Mouse (Mus musculus) lung, postnatal 0 days (tissue): ENCODE results near the gene Best1. TPM values are rescaled to one million over a fixed set of nuclear protein-coding genes. Genes with fewer than 3 reads are reported as not detected.
A peak's percentile ranks its signal among the peaks of the same experiment; 100 is the strongest.

Experiments used
- ATAC-seq: fragments of 200-750 bp; cut with Nextera tagmentation; 2 replicates; pipeline ENCODE4 v1.8.0; 2017; ENCODE audit warnings: moderate library complexity
- DNase-seq: peaks from one replicate; pipeline ENCODE4 v3.0.0-alpha.2; 2016; ENCODE audit warnings: low spot score
- H3K27ac ChIP-seq: fragments of 300-500 bp; sonication (generic); 2 replicates; pipeline ENCODE4 v1.5.1; 2014; ENCODE audit warnings: antibody characterized with exemption, mild to moderate bottlenecking, low read length, mixed read lengths
- H3K27me3 ChIP-seq: fragments of 300-500 bp; sonication (generic); replicated peaks from 2 replicates; pipeline ENCODE4 v1.6.1; 2014; ENCODE audit warnings: low read length, mixed read lengths; ENCODE audit not compliant: insufficient read depth
- H3K36me3 ChIP-seq: fragments of 300-500 bp; sonication (generic); 2 replicates; pipeline ENCODE4 v1.6.1; 2014; ENCODE audit warnings: low read length, mixed read lengths; ENCODE audit not compliant: insufficient read depth
- H3K4me1 ChIP-seq: fragments of 300-500 bp; sonication (generic); 2 replicates; pipeline ENCODE4 v1.6.1; 2014; ENCODE audit warnings: antibody characterized with exemption, low read depth, low read length, mixed read lengths; ENCODE audit not compliant: insufficient read depth
- H3K4me2 ChIP-seq: fragments of 300-500 bp; sonication (generic); replicated peaks from 2 replicates; pipeline ENCODE4 v1.6.1; 2014; ENCODE audit warnings: low read depth, mild to moderate bottlenecking, low read length, moderate library complexity, mixed read lengths
- H3K4me3 ChIP-seq: fragments of 300-500 bp; sonication (generic); 2 replicates; pipeline ENCODE4 v1.5.1; 2014; ENCODE audit warnings: low read depth, low read length
- H3K9ac ChIP-seq: fragments of 300-500 bp; sonication (generic); replicated peaks from 2 replicates; pipeline ENCODE4 v1.6.1; 2014; ENCODE audit warnings: low read depth, mild to moderate bottlenecking
- H3K9me3 ChIP-seq: fragments of 300-500 bp; sonication (generic); 2 replicates; pipeline ENCODE4 v1.6.1; 2016; ENCODE audit warnings: low read length, mixed read lengths
- CTCF ChIP-seq: IDR thresholded peaks from 2 replicates; pipeline ENCODE4 v1.5.1; 2016; ENCODE audit warnings: antibody characterized with exemption, mild to moderate bottlenecking
- EP300 ChIP-seq: IDR thresholded peaks from 2 replicates; pipeline ENCODE4 v1.6.1; 2016; ENCODE audit warnings: antibody characterized with exemption, mild to moderate bottlenecking, control low read depth
- WGBS: fragments of 180-500 bp; shearing (Covaris S2); extraction: QIAGEN DNeasy Blood & Tissue Kit; methylation state at CpG from one replicate; pipeline ENCODE4 v1.1.7; 2014; 5-methylcytosine and 5-hydroxymethylcytosine counted together
- polyA plus RNA-seq: library from polyadenylated mRNA; unstranded; fragments of >200 nt; fragmentation: Nextera tagmentation; extraction: Ambion mirVana; gene quantifications from 2 replicates; pipeline ENCODE4 v1.2.1, GENCODE M21; 2015

Best1 gene
- polyA plus RNA-seq, 1 experiment from 2014 or later, result 2.3 TPM

- Histone ChIP-seq H3K9ac (no peak overlapping the region), H3K9me3 (no peaks in the 10 kb centered on the region), H3K4me3 (no peak overlapping the region), H3K27me3 (no peaks in the 10 kb centered on the region), H3K36me3 (no peaks in the 10 kb centered on the region), H3K27ac (no peak overlapping the region), H3K4me1 (0 out of 2 replicates have a peak, but pooled peaks cover 5% of the 10 kb centered on the region), H3K4me2 (no peak overlapping the region)
- ATAC-seq (no peak), DNase-seq (no peak)
- 47% methylated on average over 5 of the region's 5 CpGs for WGBS
- TF ChIP-seq CTCF (no peak), EP300 (no peak)
Observed at GRCm38 (mm10) chr19:9937428-9937827, 64.0 kb downstream of the Best1 start.

- Histone ChIP-seq H3K4me2 (no peak overlapping the region), H3K9ac (no peak overlapping the region), H3K36me3 (no peaks in the 10 kb centered on the region), H3K4me3 (no peak overlapping the region), H3K9me3 (no peaks in the 10 kb centered on the region), H3K27ac (no peak overlapping the region), H3K27me3 (no peaks in the 10 kb centered on the region), H3K4me1 (no peaks in the 10 kb centered on the region)
- DNase-seq (peak; percentile 26), ATAC-seq (no peak)
- TF ChIP-seq EP300, result no peak
- WGBS, result 63% methylated on average over 5 of the region's 5 CpGs
Observed at GRCm38 (mm10) chr19:9936579-9936978, 64.9 kb downstream of the Best1 start.

Other genes starting within 250 kb of the Best1 start
- gene Scgb2a2, start 154.1 kb downstream of the Best1 start, polyA plus RNA-seq, result not detected in 2 replicates
- 9.9 and 12.8 TPM in 2 replicates for gene Incenp, start 102.1 kb downstream of the Best1 start, polyA plus RNA-seq
- gene Fth1, start 21.0 kb downstream of the Best1 start, polyA plus RNA-seq, result 3,752 and 3,783 TPM in 2 replicates
- gene Rab3il1, start within 50 bp of the Best1 start, polyA plus RNA-seq, result 23.8 and 25.9 TPM in 2 replicates
- gene Fads3, start 39.9 kb upstream of the Best1 start, polyA plus RNA-seq, result 79.6 and 96.1 TPM in 2 replicates
- gene Fads2, start 100.1 kb upstream of the Best1 start, polyA plus RNA-seq, result 35.0 and 36.8 TPM in 2 replicates
- gene Fads1, start 181.3 kb upstream of the Best1 start, polyA plus RNA-seq, result 44.5 and 48.8 TPM in 2 replicates
- gene Tmem258, start 202.4 kb upstream of the Best1 start, polyA plus RNA-seq, result 362 and 394 TPM in 2 replicates
- 18.0 and 18.7 TPM in 2 replicates for gene Fen1, start 202.5 kb upstream of the Best1 start, polyA plus RNA-seq
- 5.0 and 5.9 TPM in 2 replicates for gene Myrf, start 239.1 kb upstream of the Best1 start, polyA plus RNA-seq